19 mouse cellular contexts compared by ENCODE assay signal in the genomic region with DNA sequence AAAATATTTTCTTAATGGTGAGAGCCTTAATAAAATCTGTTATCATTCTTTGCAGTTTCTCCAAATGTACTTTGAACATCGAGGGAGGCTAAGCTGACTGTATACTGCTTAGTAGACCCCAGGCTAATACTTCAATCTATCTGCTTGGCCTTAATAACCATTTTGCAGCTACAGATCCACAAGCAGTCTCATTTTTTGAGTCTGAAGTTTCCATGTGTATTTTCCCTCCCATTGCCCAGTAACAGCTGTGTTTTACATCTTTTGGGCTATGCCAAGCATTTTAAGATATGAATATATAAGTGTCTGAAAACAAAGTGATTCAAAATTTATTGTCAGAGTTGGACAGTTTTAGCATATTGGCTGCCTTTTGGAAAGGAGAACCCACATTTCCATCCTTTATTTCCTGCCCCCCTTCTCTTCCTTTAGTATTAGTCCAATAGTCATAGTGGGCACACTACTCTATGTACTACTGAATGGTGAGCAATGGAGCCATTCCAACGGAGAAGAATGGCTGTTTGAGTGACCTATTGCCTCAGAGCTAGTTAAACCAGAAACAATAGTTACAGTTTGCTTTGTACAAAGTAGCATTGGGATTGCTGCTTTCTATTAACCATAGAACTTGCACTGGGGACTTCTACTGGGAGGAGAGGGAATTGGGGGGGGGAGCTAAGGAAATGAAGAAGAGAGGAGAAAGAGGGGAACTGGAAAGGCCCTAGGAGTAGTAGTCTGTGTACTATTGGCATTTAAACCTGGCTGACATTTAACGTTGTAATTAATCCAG. TPM values are rescaled to one million over a fixed set of nuclear protein-coding genes. Genes with fewer than 3 reads are reported as not detected.
DNase-seq lines count a peak whose midpoint lies in the region; ATAC-seq and TF ChIP-seq lines count a peak whose summit lies in the region.
"Had no signal": no experiment of that assay in that cellular context is flagged by ENCODE, and none has a peak within 500 bp of the region (broad histone marks: within the 10 kb centered on the region; RNA-seq: fewer than 3 reads in every experiment).

No protein-coding gene starts in this region.

- H3K4me3 ChIP-seq in intestine, embryonic 14.5 days (ENCODE audit: low read depth, low read length), result no peak overlapping the region
- H3K4me3 ChIP-seq in intestine, postnatal 0 days (ENCODE audit: low read depth, low read length), result no peak overlapping the region
- no peak overlapping the region for H3K4me3 ChIP-seq in neural tube, embryonic 12.5 days
- H3K4me3 ChIP-seq in intestine, embryonic 15.5 days (replicated peaks), result no peak overlapping the region
- H3K4me3 ChIP-seq: embryonic facial prominence, embryonic 15.5 days; forebrain, embryonic 13.5 days; gastrocnemius, adult 2 months; layer of hippocampus, adult 2 months; limb, embryonic 15.5 days; midbrain, embryonic 10.5 days; myocyte had no signal

- peaks cover 26% of the 10 kb centered on the region for H3K4me1 ChIP-seq in intestine, embryonic 14.5 days (replicated peaks; ENCODE audit: control insufficient read depth, insufficient read depth, low read length)
- H3K4me1 ChIP-seq in intestine, postnatal 0 days (replicated peaks; ENCODE audit: control insufficient read depth, insufficient read depth, low read length), result no peaks in the 10 kb centered on the region
- peaks cover 46% of the 10 kb centered on the region for H3K4me1 ChIP-seq in neural tube, embryonic 12.5 days
- peaks cover 9% of the 10 kb centered on the region; the same call in 1 of the 2 replicates for H3K4me1 ChIP-seq in intestine, embryonic 15.5 days (replicated peaks)

- ATAC-seq in intestine, embryonic 14.5 days (replicated peaks; ENCODE audit: low FRiP score, low TSS enrichment, low read depth), result no peak
- ATAC-seq in intestine, postnatal 0 days, result no peak
- no peak for ATAC-seq in neural tube, embryonic 12.5 days (ENCODE audit: low FRiP score, low read depth)
- ATAC-seq in intestine, embryonic 15.5 days, result no peak
- ATAC-seq: forebrain, embryonic 13.5 days; inflammation-experienced regulatory T-cells, adult 6 months had no signal

- 32% methylated on average over 3 of the region's 3 CpGs for WGBS in intestine, embryonic 14.5 days
- WGBS in intestine, postnatal 0 days, result 42% methylated on average over 3 of the region's 3 CpGs
- 45% methylated on average over 3 of the region's 3 CpGs for WGBS in neural tube, embryonic 12.5 days
- 35% methylated on average over 3 of the region's 3 CpGs for WGBS in intestine, embryonic 15.5 days

- DNase-seq in intestine, embryonic 14.5 days (ENCODE audit: low spot score), result peak; percentile 50
- DNase-seq in neural tube, embryonic 10.5 days (ENCODE audit: extremely low spot score, low spot score), result no peak
- no peak for DNase-seq in left cerebral cortex, adult 11 months (ENCODE audit: low spot score)
- DNase-seq in spleen, postnatal 10 days (ENCODE audit: low spot score in 2 of 2), result no peak
- DNase-seq: adrenal gland, postnatal 36 days; cerebellum, postnatal 25 days; gastrocnemius, adult 2 months; lung, adult 2 months; thymus, adult 18-20 months had no signal

- no peaks in the 10 kb centered on the region for H3K27me3 ChIP-seq in intestine, embryonic 14.5 days (replicated peaks; ENCODE audit: control insufficient read depth, insufficient read depth, low read length)
- H3K27me3 ChIP-seq in intestine, postnatal 0 days (replicated peaks; ENCODE audit: control insufficient read depth, insufficient read depth, low read length), result no peaks in the 10 kb centered on the region
- no peaks in the 10 kb centered on the region for H3K27me3 ChIP-seq in neural tube, embryonic 12.5 days (replicated peaks)
- H3K27me3 ChIP-seq in intestine, embryonic 15.5 days (replicated peaks), result no peaks in the 10 kb centered on the region

- peaks cover 70% of the 10 kb centered on the region for H3K36me3 ChIP-seq in intestine, embryonic 14.5 days (ENCODE audit: control insufficient read depth, insufficient read depth, low read length)
- peaks cover 7% of the 10 kb centered on the region; the same call in 1 of the 2 replicates for H3K36me3 ChIP-seq in intestine, postnatal 0 days (ENCODE audit: control insufficient read depth, insufficient read depth)
- peaks cover 3% of the 10 kb centered on the region; the same call in 1 of the 2 replicates for H3K36me3 ChIP-seq in neural tube, embryonic 12.5 days
- H3K36me3 ChIP-seq in intestine, embryonic 15.5 days, result no peaks in the 10 kb centered on the region
- H3K36me3 ChIP-seq: embryonic facial prominence, embryonic 15.5 days; limb, embryonic 15.5 days had no signal

- peak overlapping the region; percentile 100 for H3K27ac ChIP-seq in intestine, embryonic 14.5 days (ENCODE audit: low read depth)
- H3K27ac ChIP-seq in intestine, postnatal 0 days (ENCODE audit: low read depth, low read length), result no peak overlapping the region
- H3K27ac ChIP-seq in neural tube, embryonic 12.5 days, result no peak overlapping the region
- H3K27ac ChIP-seq in intestine, embryonic 15.5 days, result peak overlapping the region; percentile 66; the same call in 1 of the 2 replicates
- H3K27ac ChIP-seq: embryonic facial prominence, embryonic 15.5 days; forebrain, embryonic 13.5 days; gastrocnemius, adult 2 months; layer of hippocampus, adult 2 months; limb, embryonic 15.5 days; midbrain, embryonic 10.5 days had no signal

- H3K4me2 ChIP-seq in intestine, embryonic 14.5 days (ENCODE audit: low read length), result peak overlapping the region; percentile 88
- H3K4me2 ChIP-seq in intestine, postnatal 0 days (replicated peaks; ENCODE audit: low read depth), result no peak overlapping the region
- H3K4me2 ChIP-seq in neural tube, embryonic 12.5 days (replicated peaks), result peak overlapping the region; percentile 28; the same call in 1 of the 2 replicates
- peak overlapping the region; percentile 20; the same call in 1 of the 2 replicates for H3K4me2 ChIP-seq in intestine, embryonic 15.5 days (replicated peaks)
- H3K4me2 ChIP-seq: embryonic facial prominence, embryonic 15.5 days; forebrain, embryonic 13.5 days; limb, embryonic 15.5 days had no signal

- no peak for TF ChIP-seq CTCF in intestine, postnatal 0 days (IDR thresholded peaks at IDR 0.05; ENCODE audit: low read depth)

- no peaks in the 10 kb centered on the region for H3K9me3 ChIP-seq in intestine, embryonic 14.5 days (ENCODE audit: control insufficient read depth, low read length)
- no peaks in the 10 kb centered on the region for H3K9me3 ChIP-seq in intestine, postnatal 0 days (ENCODE audit: control insufficient read depth)
- H3K9me3 ChIP-seq in neural tube, embryonic 12.5 days, result no peaks in the 10 kb centered on the region
- H3K9me3 ChIP-seq in intestine, embryonic 15.5 days, result no peaks in the 10 kb centered on the region
- H3K9me3 ChIP-seq: embryonic facial prominence, embryonic 15.5 days; forebrain, embryonic 13.5 days; limb, embryonic 15.5 days; midbrain, embryonic 10.5 days had no signal

- peak overlapping the region; percentile 100; the same call in 1 of the 2 replicates for H3K9ac ChIP-seq in intestine, embryonic 14.5 days (ENCODE audit: low read length)
- no peak overlapping the region for H3K9ac ChIP-seq in intestine, postnatal 0 days (ENCODE audit: low read depth, low read length)
- H3K9ac ChIP-seq in neural tube, embryonic 12.5 days, result no peak overlapping the region
- H3K9ac ChIP-seq in intestine, embryonic 15.5 days, result no peak overlapping the region
- H3K9ac ChIP-seq: embryonic facial prominence, embryonic 15.5 days; forebrain, embryonic 13.5 days; limb, embryonic 15.5 days had no signal

RNA-seq across cellular contexts. Expression of gene Meis1, which starts 12.7 kb away (rescaled TPM):
- polyA plus RNA-seq in intestine, embryonic 14.5 days (2014; fragmentation: Nextera tagmentation; extraction: Ambion mirVana), result 133 and 151 TPM in 2 replicates
- 22.1 and 22.9 TPM in 2 replicates for polyA plus RNA-seq in intestine, postnatal 0 days (2015; fragmentation: Nextera tagmentation; extraction: Ambion mirVana)
- 188 and 191 TPM in 2 replicates for polyA plus RNA-seq in neural tube, embryonic 12.5 days (2016; fragmentation: Nextera tagmentation; extraction: Ambion mirVana)
- 106 and 112 TPM in 2 replicates for polyA plus RNA-seq in intestine, embryonic 15.5 days (2015; fragmentation: Nextera tagmentation; extraction: Ambion mirVana)

Comparison
In these comparisons a context has a peak if more than half of its experiments do, and no peak if none do; other contexts are left out.
1. H3K27ac ChIP-seq: peak in intestine, embryonic 14.5 days (single experiment) and intestine, embryonic 15.5 days (single experiment); none in intestine, postnatal 0 days (single experiment) and neural tube, embryonic 12.5 days (single experiment).